Mouse (Mus musculus): ENCODE measurements around the gene Tnfsf13b. TPM values are rescaled to one million over a fixed set of nuclear protein-coding genes. Genes with fewer than 3 reads are reported as not detected.

The Tnfsf13b gene
- 0.40 TPM in 1 of 2 replicates, not detected in the other for polyA plus RNA-seq (2014; fragmentation: Nextera tagmentation; extraction: Ambion mirVana)

GRCm38 (mm10) chr8:10006156-10006985 is at the start of gene Tnfsf13b:
Gene Tnfsf13b, plus strand, starts transcription at chr8:10006467.
- no peak within 1 kb of the TSS for H3K27ac ChIP-seq (ENCODE audit: low read depth, low read length)
- H3K9me3 ChIP-seq (replicated peaks; ENCODE audit: control insufficient read depth, low read length): no peaks in the 10 kb centered on the region
- peaks cover 8% of the 10 kb centered on the region; the same call in 1 of the 2 replicates for H3K27me3 ChIP-seq (ENCODE audit: control insufficient read depth, insufficient read depth, low read length)
- H3K4me2 ChIP-seq: peak within 1 kb of the TSS; percentile 78
- H3K4me3 ChIP-seq (ENCODE audit: low read depth, low read length): peak within 1 kb of the TSS; percentile 41
- no peak for ATAC-seq (replicated peaks; ENCODE audit: insufficient number of reproducible peaks, low FRiP score, low TSS enrichment)
- H3K9ac ChIP-seq (ENCODE audit: low read depth, low read length): no peak within 1 kb of the TSS
- H3K36me3 ChIP-seq (ENCODE audit: control insufficient read depth, insufficient read depth, low read length): no peaks in the 10 kb centered on the region
- H3K4me1 ChIP-seq (ENCODE audit: control insufficient read depth, insufficient read depth, low read length): no peaks in the 10 kb centered on the region
- WGBS (ENCODE audit: insufficient replicate concordance): 69% methylated on average over 16 of the region's 16 CpGs

- H3K9me3 ChIP-seq (replicated peaks; ENCODE audit: control insufficient read depth, low read length): no peaks in the 10 kb centered on the region
- ATAC-seq (replicated peaks; ENCODE audit: insufficient number of reproducible peaks, low FRiP score, low TSS enrichment): no peak
- no peak overlapping the region for H3K9ac ChIP-seq (ENCODE audit: low read depth, low read length)
- H3K4me3 ChIP-seq (ENCODE audit: low read depth, low read length): no peak overlapping the region
- no peaks in the 10 kb centered on the region for H3K27me3 ChIP-seq (ENCODE audit: control insufficient read depth, insufficient read depth, low read length)
- H3K36me3 ChIP-seq (ENCODE audit: control insufficient read depth, insufficient read depth, low read length): no peaks in the 10 kb centered on the region
- 67% methylated on average over 4 of the region's 4 CpGs for whole genome bisulfite sequencing (ENCODE audit: insufficient replicate concordance)
- no peak overlapping the region for H3K27ac ChIP-seq (ENCODE audit: low read depth, low read length)
- H3K4me2 ChIP-seq: no peak overlapping the region
- H3K4me1 ChIP-seq (ENCODE audit: control insufficient read depth, insufficient read depth, low read length): no peaks in the 10 kb centered on the region
Observed at GRCm38 (mm10) chr8:9958338-9958737, 47.9 kb upstream of the Tnfsf13b start.

- Histone ChIP-seq H3K4me1 (ENCODE audit: control insufficient read depth, insufficient read depth, low read length) (no peaks in the 10 kb centered on the region), H3K9me3 (replicated peaks; ENCODE audit: control insufficient read depth, low read length) (no peaks in the 10 kb centered on the region), H3K9ac (ENCODE audit: low read depth, low read length) (no peak overlapping the region), H3K4me3 (ENCODE audit: low read depth, low read length) (no peak overlapping the region), H3K4me2 (no peak overlapping the region), H3K27ac (ENCODE audit: low read depth, low read length) (no peak overlapping the region), H3K36me3 (ENCODE audit: control insufficient read depth, insufficient read depth, low read length) (no peaks in the 10 kb centered on the region), H3K27me3 (ENCODE audit: control insufficient read depth, insufficient read depth, low read length) (no peaks in the 10 kb centered on the region)
- 79% methylated on average over 2 of the region's 2 CpGs for WGBS (ENCODE audit: insufficient replicate concordance)
- no peak for ATAC-seq (replicated peaks; ENCODE audit: insufficient number of reproducible peaks, low FRiP score, low TSS enrichment)
Observed at GRCm38 (mm10) chr8:9959919-9960318, 46.3 kb upstream of the Tnfsf13b start.

- Histone ChIP-seq H3K4me1 (ENCODE audit: control insufficient read depth, insufficient read depth, low read length) (peaks cover 7% of the 10 kb centered on the region), H3K27ac (ENCODE audit: low read depth, low read length) (no peak overlapping the region), H3K9me3 (replicated peaks; ENCODE audit: control insufficient read depth, low read length) (no peaks in the 10 kb centered on the region), H3K4me2 (no peak overlapping the region), H3K27me3 (ENCODE audit: control insufficient read depth, insufficient read depth, low read length) (no peaks in the 10 kb centered on the region), H3K9ac (ENCODE audit: low read depth, low read length) (no peak overlapping the region), H3K4me3 (ENCODE audit: low read depth, low read length) (no peak overlapping the region), H3K36me3 (ENCODE audit: control insufficient read depth, insufficient read depth, low read length) (peaks cover 6% of the 10 kb centered on the region)
- ATAC-seq (replicated peaks; ENCODE audit: insufficient number of reproducible peaks, low FRiP score, low TSS enrichment): no peak
- WGBS (ENCODE audit: insufficient replicate concordance): 92% methylated on average over 9 of the region's 9 CpGs
Observed at GRCm38 (mm10) chr8:9971866-9972265, 34.4 kb upstream of the Tnfsf13b start.

GRCm38 (mm10) chr8:9975276-9975675 is 31.0 kb upstream of the Tnfsf13b start:
- H3K27me3 ChIP-seq (ENCODE audit: control insufficient read depth, insufficient read depth, low read length): no peaks in the 10 kb centered on the region
- H3K9me3 ChIP-seq (replicated peaks; ENCODE audit: control insufficient read depth, low read length): no peaks in the 10 kb centered on the region
- 41% methylated on average over 5 of the region's 5 CpGs for WGBS (ENCODE audit: insufficient replicate concordance)
- peaks cover 22% of the 10 kb centered on the region for H3K4me1 ChIP-seq (ENCODE audit: control insufficient read depth, insufficient read depth, low read length)
- peaks cover 6% of the 10 kb centered on the region for H3K36me3 ChIP-seq (ENCODE audit: control insufficient read depth, insufficient read depth, low read length)
- 0 out of 2 replicates have a peak overlapping the region, but pooled peaks have one; percentile 82 for H3K9ac ChIP-seq (ENCODE audit: low read depth, low read length)
- no peak for ATAC-seq (replicated peaks; ENCODE audit: insufficient number of reproducible peaks, low FRiP score, low TSS enrichment)
- H3K27ac ChIP-seq (ENCODE audit: low read depth, low read length): no peak overlapping the region
- H3K4me3 ChIP-seq (ENCODE audit: low read depth, low read length): peak overlapping the region; percentile 76
- H3K4me2 ChIP-seq: peak overlapping the region; percentile 82

GRCm38 (mm10) chr8:9975898-9976611 is 30.2 kb upstream of the Tnfsf13b start:
- peak; percentile 94 for ATAC-seq (replicated peaks; ENCODE audit: insufficient number of reproducible peaks, low FRiP score, low TSS enrichment)
- Histone ChIP-seq H3K36me3 (ENCODE audit: control insufficient read depth, insufficient read depth, low read length) (peaks cover 6% of the 10 kb centered on the region), H3K9ac (ENCODE audit: low read depth, low read length) (peak overlapping the region; percentile 82), H3K4me3 (ENCODE audit: low read depth, low read length) (peak overlapping the region; percentile 76), H3K9me3 (replicated peaks; ENCODE audit: control insufficient read depth, low read length) (no peaks in the 10 kb centered on the region), H3K27me3 (ENCODE audit: control insufficient read depth, insufficient read depth, low read length) (no peaks in the 10 kb centered on the region), H3K27ac (ENCODE audit: low read depth, low read length) (no peak overlapping the region), H3K4me2 (peak overlapping the region; percentile 82), H3K4me1 (ENCODE audit: control insufficient read depth, insufficient read depth, low read length) (peaks cover 22% of the 10 kb centered on the region)
- WGBS (ENCODE audit: insufficient replicate concordance): under 1% methylated on average over 47 of the region's 47 CpGs

- Histone ChIP-seq H3K9me3 (replicated peaks; ENCODE audit: control insufficient read depth, low read length) (no peaks in the 10 kb centered on the region), H3K4me3 (ENCODE audit: low read depth, low read length) (peak overlapping the region; percentile 82), H3K36me3 (ENCODE audit: control insufficient read depth, insufficient read depth, low read length) (peaks cover 4% of the 10 kb centered on the region), H3K27ac (ENCODE audit: low read depth, low read length) (peak overlapping the region; percentile 83; the same call in 1 of the 2 replicates), H3K4me1 (ENCODE audit: control insufficient read depth, insufficient read depth, low read length) (peaks cover 22% of the 10 kb centered on the region), H3K27me3 (ENCODE audit: control insufficient read depth, insufficient read depth, low read length) (no peaks in the 10 kb centered on the region), H3K4me2 (peak overlapping the region; percentile 92), H3K9ac (ENCODE audit: low read depth, low read length) (peak overlapping the region; percentile 96)
- 35% methylated on average over 15 of the region's 15 CpGs for WGBS (ENCODE audit: insufficient replicate concordance)
- no peak for ATAC-seq (replicated peaks; ENCODE audit: insufficient number of reproducible peaks, low FRiP score, low TSS enrichment)
Observed at GRCm38 (mm10) chr8:9977016-9977415, 29.3 kb upstream of the Tnfsf13b start.

- peak; percentile 78 for ATAC-seq (replicated peaks; ENCODE audit: insufficient number of reproducible peaks, low FRiP score, low TSS enrichment)
- Histone ChIP-seq H3K36me3 (ENCODE audit: control insufficient read depth, insufficient read depth, low read length) (peaks cover under 1% of the 10 kb centered on the region), H3K4me2 (peak within 1 kb of the TSS; percentile 92), H3K9ac (ENCODE audit: low read depth, low read length) (peak within 1 kb of the TSS; percentile 96), H3K27me3 (ENCODE audit: control insufficient read depth, insufficient read depth, low read length) (no peaks in the 10 kb centered on the region), H3K4me1 (ENCODE audit: control insufficient read depth, insufficient read depth, low read length) (peaks cover 22% of the 10 kb centered on the region), H3K9me3 (replicated peaks; ENCODE audit: control insufficient read depth, low read length) (no peaks in the 10 kb centered on the region), H3K27ac (ENCODE audit: low read depth, low read length) (peak within 1 kb of the TSS; percentile 83), H3K4me3 (ENCODE audit: low read depth, low read length) (peak within 1 kb of the TSS; percentile 82)
- under 1% methylated on average over 65 of the region's 68 CpGs for WGBS (ENCODE audit: insufficient replicate concordance)
Observed at GRCm38 (mm10) chr8:9977573-9978314, 28.5 kb upstream of the Tnfsf13b start, which contains the start of the genes Lig4 and Abhd13. Gene Lig4, minus strand, starts transcription at chr8:9977686. Gene Abhd13, plus strand, starts transcription at chr8:9977707.
